Mouse (Mus musculus): ENCODE results near the gene Brf1.
A peak's percentile ranks its signal among the peaks of the same experiment; 100 is the strongest.

- TF ChIP-seq POLR2A (IDR thresholded peaks at IDR 0.05; ENCODE audit: insufficient read depth, low read length) (no peak), CTCF (IDR thresholded peaks at IDR 0.05; ENCODE audit: low read depth, low read length) (peak; percentile 60), EP300 (IDR thresholded peaks at IDR 0.05; ENCODE audit: insufficient read depth, low read depth, low read length) (no peak)
These were observed 4.5 kb upstream of the Brf1 start for GRCm38 (mm10) chr12:113004993-113005392.
